Mouse (Mus musculus) liver, embryonic 14.5 days (tissue): ENCODE data around the gene Lpo. TPM values are rescaled to one million over a fixed set of nuclear protein-coding genes. Genes with fewer than 3 reads are reported as not detected.

Experiments
- ATAC-seq: fragments of 200-750 bp; cut with Nextera tagmentation; 2 replicates; pipeline ENCODE4 v1.8.0; 2017; ENCODE audit warnings: moderate number of reproducible peaks, mild to moderate bottlenecking, moderate library complexity; ENCODE audit not compliant: insufficient read depth
- DNase-seq, 3 experiments: peaks; one replicate each; pipeline ENCODE4 v3.0.0-alpha.2; 2012 to 2013; ENCODE audit warnings: low read depth in 3 of 3, low spot score in 3 of 3
- H3K27ac ChIP-seq: fragments of 300-500 bp; sonication (generic); 2 replicates; pipeline ENCODE4 v1.5.1; 2014; ENCODE audit warnings: moderate library complexity, mild to moderate bottlenecking, control low read depth, inconsistent platforms
- H3K27me3 ChIP-seq: fragments of 300-500 bp; sonication (generic); 2 replicates; pipeline ENCODE4 v1.6.1; 2014; ENCODE audit warnings: mild to moderate bottlenecking, low read length, moderate library complexity; ENCODE audit not compliant: control insufficient read depth, insufficient read depth
- H3K36me3 ChIP-seq: fragments of 300-500 bp; sonication (generic); replicated peaks from 2 replicates; pipeline ENCODE4 v1.6.1; 2014; ENCODE audit warnings: low read depth; ENCODE audit not compliant: control insufficient read depth, insufficient read depth
- H3K4me1 ChIP-seq, 2 experiments: fragments of 200-500 bp in 1 of 2; fragments of 300-500 bp in 1 of 2; sonication (generic) in 1 of 2; replicated peaks; 2 replicates each; pipeline ENCODE4 v1.6.1; 2012 to 2014; ENCODE audit warnings: antibody characterized with exemption in 1 of 2, inconsistent platforms in 1 of 2, low read length in 1 of 2; ENCODE audit not compliant: control insufficient read depth in 2 of 2, insufficient read depth in 2 of 2
- H3K4me2 ChIP-seq: fragments of 300-500 bp; sonication (generic); 2 replicates; pipeline ENCODE4 v1.6.1; 2014; ENCODE audit warnings: low read depth, mild to moderate bottlenecking, control low read depth, moderate library complexity
- H3K4me3 ChIP-seq, 2 experiments: fragments of 200-500 bp in 1 of 2; fragments of 300-500 bp in 1 of 2; sonication (generic) in 1 of 2; 2 replicates each; pipeline ENCODE4 v1.5.1; 2012 to 2014; ENCODE audit warnings: low read depth in 2 of 2, low read length in 2 of 2, mild to moderate bottlenecking in 2 of 2, control low read depth in 1 of 2, inconsistent platforms in 1 of 2, moderate library complexity in 1 of 2; ENCODE audit not compliant: insufficient read depth in 1 of 2
- H3K9ac ChIP-seq: fragments of 300-500 bp; sonication (generic); replicated peaks from 2 replicates; pipeline ENCODE4 v1.6.1; 2014; ENCODE audit warnings: mild to moderate bottlenecking, control low read depth, moderate library complexity
- H3K9me3 ChIP-seq: fragments of 300-500 bp; sonication (generic); 2 replicates; pipeline ENCODE4 v1.6.1; 2016; ENCODE audit warnings: low read length, mixed read lengths; ENCODE audit not compliant: control insufficient read depth
- CTCF ChIP-seq: IDR thresholded peaks from 2 replicates; pipeline ENCODE4 v1.5.1; 2016; ENCODE audit warnings: antibody characterized with exemption, low read depth, control low read depth
- EP300 ChIP-seq: IDR thresholded peaks from 2 replicates; pipeline ENCODE4 v1.6.1; 2016; ENCODE audit warnings: antibody characterized with exemption, low read depth
- WGBS: fragments of 180-500 bp; shearing (Covaris S2); extraction: QIAGEN DNeasy Blood & Tissue Kit; methylation state at CpG from one replicate; pipeline ENCODE4 v1.1.7; 2014; ENCODE audit not compliant: insufficient replicate concordance; 5-methylcytosine and 5-hydroxymethylcytosine counted together
- polyA plus RNA-seq, 2 experiments: library from polyadenylated mRNA; depleted of rRNA in 1 of 2; stranded (reverse) in 1 of 2; unstranded in 1 of 2; fragments of >200 nt; fragmentation: Nextera tagmentation in 1 of 2; extraction: Ambion mirVana in 1 of 2; gene quantifications; 2 replicates each; pipeline versions ENCODE4 v1.2.1 to v1.2.3; 2012 to 2014

The Lpo gene
- polyA plus RNA-seq, 2 experiments = 0.02 TPM; not detected in 1

GRCm38 (mm10) chr11:87793460-87793859 lies 34.6 kb downstream of the Lpo start, which contains the start of gene Mpo:
Gene Mpo, plus strand, starts transcription at chr11:87793581.
- DNase-seq = no peak
- no peak within 1 kb of the TSS for H3K9ac ChIP-seq
- H3K36me3 ChIP-seq = no peaks in the 10 kb centered on the region
- no peaks in the 10 kb centered on the region for H3K9me3 ChIP-seq
- H3K27me3 ChIP-seq = no peaks in the 10 kb centered on the region
- H3K4me2 ChIP-seq = no peak within 1 kb of the TSS
- H3K27ac ChIP-seq = no peak within 1 kb of the TSS
- TF ChIP-seq EP300 (peak; percentile 38), CTCF (no peak)
- peaks cover 0 to 2% of the 10 kb centered on the region in 2 experiments; a peak in 1 of 4 replicates for H3K4me1 ChIP-seq
- 10% methylated on average over 3 of the region's 3 CpGs for WGBS
- H3K4me3 ChIP-seq = peak within 1 kb of the TSS in 1 of 2 experiments; percentile 40; a peak in 1 of 4 replicates
- ATAC-seq = no peak

- 22% methylated on average over 6 of the region's 6 CpGs for WGBS
- ATAC-seq (no peak), DNase-seq (no peak)
- Histone ChIP-seq H3K9me3 (no peaks in the 10 kb centered on the region), H3K36me3 (no peaks in the 10 kb centered on the region), H3K4me1 (peaks cover 0 to 2% of the 10 kb centered on the region in 2 experiments; a peak in 1 of 4 replicates), H3K9ac (no peak overlapping the region), H3K4me3 (no peak overlapping the region), H3K4me2 (no peak overlapping the region), H3K27ac (no peak overlapping the region), H3K27me3 (no peaks in the 10 kb centered on the region)
- TF ChIP-seq EP300 = no peak
- TF ChIP-seq CTCF = no peak
Observed at GRCm38 (mm10) chr11:87790088-87790487, 38.0 kb downstream of the Lpo start.

GRCm38 (mm10) chr11:87780130-87780529 lies 48.0 kb downstream of the Lpo start:
- no peaks in the 10 kb centered on the region; the same call in 1 of the 2 replicates for H3K27me3 ChIP-seq
- no peaks in the 10 kb centered on the region for H3K36me3 ChIP-seq
- H3K27ac ChIP-seq = no peak overlapping the region
- WGBS = 77% methylated on average over 8 of the region's 8 CpGs
- H3K9me3 ChIP-seq = no peaks in the 10 kb centered on the region
- TF ChIP-seq EP300 (no peak), CTCF (no peak)
- H3K4me2 ChIP-seq = no peak overlapping the region
- H3K9ac ChIP-seq = no peak overlapping the region
- ATAC-seq (no peak), DNase-seq (no peak)
- no peak overlapping the region for H3K4me3 ChIP-seq
- no peaks in the 10 kb centered on the region for H3K4me1 ChIP-seq

GRCm38 (mm10) chr11:87779392-87779791 lies 48.7 kb downstream of the Lpo start:
- no peaks in the 10 kb centered on the region for H3K4me1 ChIP-seq
- no peak for DNase-seq
- 63% methylated on average over 4 of the region's 4 CpGs for WGBS

GRCm38 (mm10) chr11:87778915-87779314 lies 49.2 kb downstream of the Lpo start:
- no peak overlapping the region for H3K27ac ChIP-seq
- peak overlapping the region; percentile 54 for H3K4me2 ChIP-seq
- no peak for ATAC-seq
- no peaks in the 10 kb centered on the region for H3K36me3 ChIP-seq
- H3K4me3 ChIP-seq = no peak overlapping the region
- no peaks in the 10 kb centered on the region for H3K9me3 ChIP-seq
- H3K4me1 ChIP-seq = no peaks in the 10 kb centered on the region
- 55% methylated on average over 12 of the region's 12 CpGs for WGBS
- no peak overlapping the region for H3K9ac ChIP-seq
- no peaks in the 10 kb centered on the region; the same call in 1 of the 2 replicates for H3K27me3 ChIP-seq
- no peak for DNase-seq
- TF ChIP-seq CTCF (no peak), EP300 (no peak)

More at GRCm38 (mm10) chr11:87779392-87779791, 48.7 kb downstream of the Lpo start:
- no peaks in the 10 kb centered on the region; the same call in 1 of the 2 replicates for H3K27me3 ChIP-seq
- TF ChIP-seq CTCF (no peak), EP300 (no peak)
- H3K9me3 ChIP-seq = no peaks in the 10 kb centered on the region
- H3K36me3 ChIP-seq = no peaks in the 10 kb centered on the region
- no peak for ATAC-seq
- no peak overlapping the region for H3K9ac ChIP-seq
- H3K4me3 ChIP-seq = no peak overlapping the region
- no peak overlapping the region for H3K27ac ChIP-seq
- H3K4me2 ChIP-seq = no peak overlapping the region
